ENCODE assay signal across 10 mouse cellular contexts in the genomic region with DNA sequence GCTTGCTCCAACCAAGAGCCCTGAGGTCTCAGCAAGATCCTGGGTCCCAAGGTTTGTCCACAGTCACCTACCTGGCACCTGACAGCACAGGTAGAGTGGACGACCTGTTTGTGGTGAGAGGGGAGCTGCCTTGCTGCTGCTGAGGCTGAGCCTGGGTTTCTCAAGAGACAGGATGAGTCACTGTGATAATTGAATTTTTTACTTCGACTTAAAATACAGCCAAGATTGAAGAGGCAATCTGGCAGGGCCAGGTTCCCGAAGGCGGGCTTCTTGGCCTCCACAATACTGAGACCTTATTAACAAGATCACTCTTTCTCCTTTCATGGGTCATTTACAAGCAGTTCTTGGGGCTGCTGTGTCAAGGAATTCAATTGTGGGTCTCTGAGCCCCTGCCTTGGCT.
A peak's percentile ranks its signal among the peaks of the same experiment; 100 is the strongest.
DNase-seq lines count a peak whose midpoint lies in the region; ATAC-seq lines count a peak whose summit lies in the region.
"Had no signal": no experiment of that assay in that cellular context is flagged by ENCODE, and none has a peak within 500 bp of the region (broad histone marks: within the 10 kb centered on the region; RNA-seq: fewer than 3 reads in every experiment).

No protein-coding gene starts in this region.

- H3K27ac ChIP-seq in forebrain, embryonic 12.5 days: 0 out of 2 replicates have a peak overlapping the region, but pooled peaks have one; percentile 10
- no peak overlapping the region for H3K27ac ChIP-seq in forebrain, embryonic 16.5 days (ENCODE audit: low read length)
- peak overlapping the region; percentile 59; the same call in 1 of the 2 replicates for H3K27ac ChIP-seq in kidney, embryonic 14.5 days (ENCODE audit: low read depth, low read length)
- H3K27ac ChIP-seq: macrophage had no signal

- no peaks in the 10 kb centered on the region for H3K9me3 ChIP-seq in forebrain, embryonic 12.5 days
- no peaks in the 10 kb centered on the region for H3K9me3 ChIP-seq in forebrain, embryonic 16.5 days (ENCODE audit: control insufficient read depth, low read length)
- H3K9me3 ChIP-seq in kidney, embryonic 14.5 days (ENCODE audit: control insufficient read depth, low read length): no peaks in the 10 kb centered on the region

- ATAC-seq in forebrain, embryonic 12.5 days (ENCODE audit: low FRiP score): no peak
- no peak for ATAC-seq in forebrain, embryonic 16.5 days
- ATAC-seq in kidney, embryonic 14.5 days (ENCODE audit: low FRiP score, low TSS enrichment): no peak
- no peak for ATAC-seq in inflammation-experienced regulatory T-cells, adult 6 months

- H3K4me3 ChIP-seq in forebrain, embryonic 12.5 days (replicated peaks): no peak overlapping the region
- no peak overlapping the region for H3K4me3 ChIP-seq in forebrain, embryonic 16.5 days (replicated peaks; ENCODE audit: low read length)
- H3K4me3 ChIP-seq in kidney, embryonic 14.5 days (ENCODE audit: low read length): no peak overlapping the region

- 85% methylated on average over 4 of the region's 4 CpGs for WGBS in forebrain, embryonic 12.5 days
- WGBS in forebrain, embryonic 16.5 days: 73% methylated on average over 4 of the region's 4 CpGs
- WGBS in kidney, embryonic 14.5 days: 79% methylated on average over 4 of the region's 4 CpGs

- no peaks in the 10 kb centered on the region for H3K4me1 ChIP-seq in forebrain, embryonic 12.5 days
- H3K4me1 ChIP-seq in forebrain, embryonic 16.5 days (replicated peaks; ENCODE audit: control insufficient read depth, insufficient read depth, low read length): peaks cover 14% of the 10 kb centered on the region
- H3K4me1 ChIP-seq in kidney, embryonic 14.5 days (ENCODE audit: control insufficient read depth, insufficient read depth, low read length): peaks cover 18% of the 10 kb centered on the region

- no peak for DNase-seq in kidney, postnatal 36 days
- DNase-seq in NIH3T3 (ENCODE audit: low read depth): peak; percentile 52
- peak; percentile 20 to 42 for DNase-seq in layer of hippocampus, adult 8-10 months (ENCODE audit: low spot score in 2 of 2)
- no peak for DNase-seq in spleen, postnatal 10 days (ENCODE audit: low spot score in 2 of 2)
- DNase-seq: embryo, embryonic 11 days had no signal

- H3K4me2 ChIP-seq in forebrain, embryonic 12.5 days: no peak overlapping the region
- H3K4me2 ChIP-seq in forebrain, embryonic 16.5 days (ENCODE audit: low read length): no peak overlapping the region
- H3K4me2 ChIP-seq in kidney, embryonic 14.5 days (replicated peaks; ENCODE audit: low read depth, low read length): no peak overlapping the region

- peaks cover 59% of the 10 kb centered on the region for H3K36me3 ChIP-seq in forebrain, embryonic 12.5 days (replicated peaks)
- H3K36me3 ChIP-seq in forebrain, embryonic 16.5 days (ENCODE audit: control insufficient read depth, insufficient read depth): peaks cover 15% of the 10 kb centered on the region
- peaks cover 28% of the 10 kb centered on the region for H3K36me3 ChIP-seq in kidney, embryonic 14.5 days (ENCODE audit: control insufficient read depth, insufficient read depth, low read length)

- no peak overlapping the region for H3K9ac ChIP-seq in forebrain, embryonic 12.5 days
- H3K9ac ChIP-seq in forebrain, embryonic 16.5 days (replicated peaks; ENCODE audit: low read depth, low read length): no peak overlapping the region
- H3K9ac ChIP-seq in kidney, embryonic 14.5 days (ENCODE audit: low read depth, low read length): no peak overlapping the region

- no peaks in the 10 kb centered on the region for H3K27me3 ChIP-seq in forebrain, embryonic 12.5 days
- H3K27me3 ChIP-seq in forebrain, embryonic 16.5 days (replicated peaks; ENCODE audit: control insufficient read depth, insufficient read depth, low read length): no peaks in the 10 kb centered on the region
- H3K27me3 ChIP-seq in kidney, embryonic 14.5 days (ENCODE audit: control insufficient read depth, insufficient read depth, low read length): no peaks in the 10 kb centered on the region

Comparison
In these comparisons a context has a peak if more than half of its experiments do, and no peak if none do; other contexts are left out.
1. DNase-seq: peak in NIH3T3 (single experiment) and layer of hippocampus, adult 8-10 months (2 of 2); none in kidney, postnatal 36 days (0 of 2) and spleen, postnatal 10 days (0 of 2).